Mouse (Mus musculus) lung, adult 2 months (tissue): ENCODE results near the gene Actrt3.

ENCODE experiments used
- CTCF ChIP-seq: fragments of 200-500 bp; IDR thresholded peaks from 2 replicates; pipeline ENCODE4 v1.5.1; 2011; ENCODE audit warnings: mild to moderate bottlenecking, low read length, control low read depth; ENCODE audit not compliant: insufficient read depth
- POLR2A ChIP-seq: fragments of 200-500 bp; IDR thresholded peaks from 2 replicates; pipeline ENCODE4 v1.6.1; 2011; ENCODE audit warnings: low read depth, mild to moderate bottlenecking, control low read depth, low read length, borderline replicate concordance; ENCODE audit errors: extremely low read depth

GRCm38 (mm10) chr3:30588865-30589264, 10.9 kb downstream of the Actrt3 start:
- TF ChIP-seq POLR2A (no peak), CTCF (no peak)
